Mouse (Mus musculus) hematopoietic stem cell, adult 5-6 weeks (primary cell): ENCODE measurements around the gene Olfr1183. TPM values are rescaled to one million over a fixed set of nuclear protein-coding genes. Genes with fewer than 3 reads are reported as not detected.
"Not testable (repeated sequence)": the region's sequence is repeated elsewhere in the genome, so short reads cannot be mapped to it uniquely, and the experiment has no call there.

ENCODE experiments used
- ATAC-seq, 2 experiments: fragments of 125-278 bp in 1 of 2; replicated peaks in 1 of 2; 2 replicates each; pipeline ENCODE4 v1.8.0; 2016 to 2017; ENCODE audit warnings: inconsistent platforms in 2 of 2, mild to moderate bottlenecking in 2 of 2, moderate number of reproducible peaks in 2 of 2, low read depth in 1 of 2, moderate TSS enrichment in 1 of 2; ENCODE audit not compliant: low FRiP score in 2 of 2, poor library complexity in 2 of 2, severe bottlenecking in 2 of 2, insufficient read depth in 1 of 2, low TSS enrichment in 1 of 2
- total RNA-seq: library from RNA; stranded (forward); fragments of 172-1452, 232-1000 nt; gene quantifications from 2 replicates; pipeline ENCODE4 v1.2.3, GENCODE M21; 2017

Olfr1183 gene
- total RNA-seq = not detected in 2 replicates

- not testable (repeated sequence) for ATAC-seq
These were observed at the start of gene Olfr1183 for GRCm38 (mm10) chr2:88454567-88454966. Gene Olfr1183 (plus strand): TSS chr2:88454867.

GRCm38 (mm10) chr2:88406353-88406752, 48.3 kb upstream of the Olfr1183 start, which contains the start of gene Olfr1179:
Gene Olfr1179 (minus strand): TSS chr2:88406453.
- ATAC-seq = no peak

GRCm38 (mm10) chr2:88419051-88419450, 35.6 kb upstream of the Olfr1183 start, which contains the start of gene Olfr1180:
Gene Olfr1180 (minus strand): TSS chr2:88419151.
- no peak for ATAC-seq

GRCm38 (mm10) chr2:88426071-88426470, 28.6 kb upstream of the Olfr1183 start, which contains the start of gene Olfr1181:
Gene Olfr1181 (minus strand): TSS chr2:88426171.
- ATAC-seq = no peak

- ATAC-seq = no peak
These were observed 5.6 kb upstream of the Olfr1183 start, which contains the start of gene Gm13757 for GRCm38 (mm10) chr2:88449031-88449430. Gene Gm13757 (minus strand): TSS chr2:88449131.

- ATAC-seq = no peak
These were observed 28.6 kb downstream of the Olfr1183 start, which contains the start of gene Olfr1184 for GRCm38 (mm10) chr2:88483298-88483697. Gene Olfr1184 (plus strand): TSS chr2:88483598.

GRCm38 (mm10) chr2:88493020-88493419, 38.4 kb downstream of the Olfr1183 start, which contains the start of gene Olfr1185-ps1:
Gene Olfr1185-ps1 (plus strand): TSS chr2:88493320.
- no peak for ATAC-seq

GRCm38 (mm10) chr2:88518251-88518650, 63.6 kb downstream of the Olfr1183 start, which contains the start of gene Olfr1186:
Gene Olfr1186 (plus strand): TSS chr2:88518551.
- ATAC-seq = no peak

Other genes with a start within 250 kb of the Olfr1183 start
- gene Olfr1170, start 226.5 kb upstream of the Olfr1183 start, total RNA-seq = not detected in 2 replicates
- gene Olfr1173, start 175.0 kb upstream of the Olfr1183 start, total RNA-seq = not detected in 2 replicates
- not detected in 2 replicates for gene Olfr1174-ps, start 139.7 kb upstream of the Olfr1183 start, total RNA-seq
- gene Olfr1175-ps, start 127.7 kb upstream of the Olfr1183 start, total RNA-seq = not detected in 2 replicates
- gene Olfr1176, start 118.1 kb upstream of the Olfr1183 start, total RNA-seq = not detected in 2 replicates
- not detected in 2 replicates for gene Olfr1177-ps, start 108.4 kb upstream of the Olfr1183 start, total RNA-seq
- not detected in 2 replicates for gene Olfr1178, start 67.8 kb upstream of the Olfr1183 start, total RNA-seq
- gene Olfr1179, start 48.4 kb upstream of the Olfr1183 start, total RNA-seq = not detected in 2 replicates
- gene Olfr1180, start 35.7 kb upstream of the Olfr1183 start, total RNA-seq = not detected in 2 replicates
- not detected in 2 replicates for gene Olfr1181, start 28.7 kb upstream of the Olfr1183 start, total RNA-seq
- gene Gm13757, start 5.7 kb upstream of the Olfr1183 start, total RNA-seq = not detected in 2 replicates
- gene Olfr1184, start 28.7 kb downstream of the Olfr1183 start, total RNA-seq = not detected in 2 replicates
- gene Olfr1185-ps1, start 38.5 kb downstream of the Olfr1183 start, total RNA-seq = not detected in 2 replicates
- not detected in 2 replicates for gene Olfr1186, start 63.7 kb downstream of the Olfr1183 start, total RNA-seq
- gene Olfr1188, start 102.1 kb downstream of the Olfr1183 start, total RNA-seq = not detected in 2 replicates
- not detected in 2 replicates for gene Olfr1189, start 131.6 kb downstream of the Olfr1183 start, total RNA-seq
- gene Olfr1191-ps1, start 185.7 kb downstream of the Olfr1183 start, total RNA-seq = not detected in 2 replicates
- not detected in 2 replicates for gene Olfr1192-ps1, start 193.6 kb downstream of the Olfr1183 start, total RNA-seq
- gene Olfr1193, start 220.8 kb downstream of the Olfr1183 start, total RNA-seq = not detected in 2 replicates
- gene Olfr1195, start 234.3 kb downstream of the Olfr1183 start, total RNA-seq = not detected in 2 replicates
- gene Olfr1196, start 249.7 kb downstream of the Olfr1183 start, total RNA-seq = not detected in 2 replicates